Mouse (Mus musculus): ENCODE results near the gene Shc2. TPM values are rescaled to one million over a fixed set of nuclear protein-coding genes. Genes with fewer than 3 reads are reported as not detected.

The Shc2 gene
- polyA plus RNA-seq, 1 experiment from 2014 or later: 0.08 TPM

- no peak for ATAC-seq (ENCODE audit: low read depth)
- H3K27me3 ChIP-seq (ENCODE audit: control insufficient read depth, insufficient read depth, low read depth, low read length): peaks cover 30% of the 10 kb centered on the region
- H3K4me3 ChIP-seq (ENCODE audit: low read depth, low read length): no peak overlapping the region
- H3K9ac ChIP-seq (ENCODE audit: low read depth, low read length): no peak overlapping the region
- H3K4me1 ChIP-seq (ENCODE audit: control insufficient read depth, low read depth, low read length): peaks cover 4% of the 10 kb centered on the region; the same call in 1 of the 2 replicates
- H3K36me3 ChIP-seq (ENCODE audit: control insufficient read depth, insufficient read depth): no peaks in the 10 kb centered on the region
- WGBS (ENCODE audit: insufficient replicate concordance): 57% methylated on average over 3 of the region's 3 CpGs
- no peak overlapping the region for H3K4me2 ChIP-seq (ENCODE audit: low read depth, low read length)
- H3K27ac ChIP-seq (ENCODE audit: low read length): no peak overlapping the region
- H3K9me3 ChIP-seq (replicated peaks; ENCODE audit: control insufficient read depth, low read length): no peaks in the 10 kb centered on the region
Observed at GRCm38 (mm10) chr10:79609276-79609675, 28.4 kb downstream of the Shc2 start.

GRCm38 (mm10) chr10:79607892-79608291 lies 29.8 kb downstream of the Shc2 start:
- ATAC-seq (ENCODE audit: low read depth): no peak
- WGBS (ENCODE audit: insufficient replicate concordance): 25% methylated on average over 2 of the region's 2 CpGs
- H3K9ac ChIP-seq (ENCODE audit: low read depth, low read length): no peak overlapping the region

GRCm38 (mm10) chr10:79606537-79606936 lies 31.2 kb downstream of the Shc2 start:
- H3K4me1 ChIP-seq (ENCODE audit: control insufficient read depth, low read depth, low read length): no peaks in the 10 kb centered on the region
- no peak overlapping the region for H3K27ac ChIP-seq (ENCODE audit: low read length)
- H3K4me3 ChIP-seq (ENCODE audit: low read depth, low read length): no peak overlapping the region
- no peaks in the 10 kb centered on the region for H3K9me3 ChIP-seq (replicated peaks; ENCODE audit: control insufficient read depth, low read length)
- peaks cover 3% of the 10 kb centered on the region for H3K27me3 ChIP-seq (ENCODE audit: control insufficient read depth, insufficient read depth, low read depth, low read length)
- 43% methylated on average over 4 of the region's 4 CpGs for WGBS (ENCODE audit: insufficient replicate concordance)
- H3K36me3 ChIP-seq (ENCODE audit: control insufficient read depth, insufficient read depth): no peaks in the 10 kb centered on the region
- H3K4me2 ChIP-seq (ENCODE audit: low read depth, low read length): no peak overlapping the region
- ATAC-seq (ENCODE audit: low read depth): no peak
- no peak overlapping the region for H3K9ac ChIP-seq (ENCODE audit: low read depth, low read length)

More at GRCm38 (mm10) chr10:79607892-79608291, 29.8 kb downstream of the Shc2 start:
- Histone ChIP-seq H3K27me3 (ENCODE audit: control insufficient read depth, insufficient read depth, low read depth, low read length) (peaks cover 16% of the 10 kb centered on the region), H3K9me3 (replicated peaks; ENCODE audit: control insufficient read depth, low read length) (no peaks in the 10 kb centered on the region), H3K4me3 (ENCODE audit: low read depth, low read length) (no peak overlapping the region), H3K4me1 (ENCODE audit: control insufficient read depth, low read depth, low read length) (no peaks in the 10 kb centered on the region), H3K4me2 (ENCODE audit: low read depth, low read length) (no peak overlapping the region), H3K27ac (ENCODE audit: low read length) (no peak overlapping the region), H3K36me3 (ENCODE audit: control insufficient read depth, insufficient read depth) (no peaks in the 10 kb centered on the region)

GRCm38 (mm10) chr10:79597936-79598230 lies 39.8 kb downstream of the Shc2 start:
- no peak overlapping the region for H3K27ac ChIP-seq (ENCODE audit: low read length)
- no peak overlapping the region for H3K4me2 ChIP-seq (ENCODE audit: low read depth, low read length)
- H3K9ac ChIP-seq (ENCODE audit: low read depth, low read length): no peak overlapping the region
- H3K27me3 ChIP-seq (ENCODE audit: control insufficient read depth, insufficient read depth, low read depth, low read length): no peaks in the 10 kb centered on the region
- no peak overlapping the region for H3K4me3 ChIP-seq (ENCODE audit: low read depth, low read length)
- no peak for ATAC-seq (ENCODE audit: low read depth)
- H3K9me3 ChIP-seq (replicated peaks; ENCODE audit: control insufficient read depth, low read length): no peaks in the 10 kb centered on the region
- no peaks in the 10 kb centered on the region for H3K36me3 ChIP-seq (ENCODE audit: control insufficient read depth, insufficient read depth)
- WGBS (ENCODE audit: insufficient replicate concordance): 59% methylated on average over 4 of the region's 4 CpGs
- H3K4me1 ChIP-seq (ENCODE audit: control insufficient read depth, low read depth, low read length): no peaks in the 10 kb centered on the region; the same call in 1 of the 2 replicates

GRCm38 (mm10) chr10:79597051-79597935 lies 40.4 kb downstream of the Shc2 start:
- 25% methylated on average over 13 of the region's 13 CpGs for WGBS (ENCODE audit: insufficient replicate concordance)
- no peak overlapping the region for H3K4me3 ChIP-seq (ENCODE audit: low read depth, low read length)
- no peak overlapping the region for H3K4me2 ChIP-seq (ENCODE audit: low read depth, low read length)
- H3K27ac ChIP-seq (ENCODE audit: low read length): no peak overlapping the region
- no peaks in the 10 kb centered on the region; the same call in 1 of the 2 replicates for H3K4me1 ChIP-seq (ENCODE audit: control insufficient read depth, low read depth, low read length)
- no peak for ATAC-seq (ENCODE audit: low read depth)
- no peak overlapping the region for H3K9ac ChIP-seq (ENCODE audit: low read depth, low read length)
- H3K9me3 ChIP-seq (replicated peaks; ENCODE audit: control insufficient read depth, low read length): no peaks in the 10 kb centered on the region
- H3K36me3 ChIP-seq (ENCODE audit: control insufficient read depth, insufficient read depth): no peaks in the 10 kb centered on the region
- H3K27me3 ChIP-seq (ENCODE audit: control insufficient read depth, insufficient read depth, low read depth, low read length): no peaks in the 10 kb centered on the region

- H3K36me3 ChIP-seq (ENCODE audit: control insufficient read depth, insufficient read depth): no peaks in the 10 kb centered on the region
- no peak overlapping the region for H3K4me2 ChIP-seq (ENCODE audit: low read depth, low read length)
- H3K4me3 ChIP-seq (ENCODE audit: low read depth, low read length): no peak overlapping the region
- H3K9ac ChIP-seq (ENCODE audit: low read depth, low read length): no peak overlapping the region
- no peaks in the 10 kb centered on the region for H3K27me3 ChIP-seq (ENCODE audit: control insufficient read depth, insufficient read depth, low read depth, low read length)
- H3K9me3 ChIP-seq (replicated peaks; ENCODE audit: control insufficient read depth, low read length): no peaks in the 10 kb centered on the region
- ATAC-seq (ENCODE audit: low read depth): peak; percentile 63; the same call in 1 of the 2 replicates
- no peaks in the 10 kb centered on the region; the same call in 1 of the 2 replicates for H3K4me1 ChIP-seq (ENCODE audit: control insufficient read depth, low read depth, low read length)
- WGBS (ENCODE audit: insufficient replicate concordance): 44% methylated on average over 8 of the region's 8 CpGs
- no peak overlapping the region for H3K27ac ChIP-seq (ENCODE audit: low read length)
Observed at GRCm38 (mm10) chr10:79595590-79595929, 42.2 kb downstream of the Shc2 start.

GRCm38 (mm10) chr10:79594872-79595589 lies 42.7 kb downstream of the Shc2 start:
- Histone ChIP-seq H3K4me2 (ENCODE audit: low read depth, low read length) (no peak overlapping the region), H3K9ac (ENCODE audit: low read depth, low read length) (no peak overlapping the region), H3K4me1 (ENCODE audit: control insufficient read depth, low read depth, low read length) (no peaks in the 10 kb centered on the region; the same call in 1 of the 2 replicates), H3K27me3 (ENCODE audit: control insufficient read depth, insufficient read depth, low read depth, low read length) (no peaks in the 10 kb centered on the region), H3K27ac (ENCODE audit: low read length) (no peak overlapping the region), H3K36me3 (ENCODE audit: control insufficient read depth, insufficient read depth) (no peaks in the 10 kb centered on the region), H3K9me3 (replicated peaks; ENCODE audit: control insufficient read depth, low read length) (no peaks in the 10 kb centered on the region), H3K4me3 (ENCODE audit: low read depth, low read length) (no peak overlapping the region)
- peak; percentile 53; the same call in 1 of the 2 replicates for ATAC-seq (ENCODE audit: low read depth)
- WGBS (ENCODE audit: insufficient replicate concordance): 15% methylated on average over 17 of the region's 17 CpGs

- 24% methylated on average over 6 of the region's 6 CpGs for WGBS (ENCODE audit: insufficient replicate concordance)
- no peak overlapping the region for H3K4me3 ChIP-seq (ENCODE audit: low read depth, low read length)
- H3K27ac ChIP-seq (ENCODE audit: low read length): no peak overlapping the region
- H3K9ac ChIP-seq (ENCODE audit: low read depth, low read length): no peak overlapping the region
- H3K4me1 ChIP-seq (ENCODE audit: control insufficient read depth, low read depth, low read length): no peaks in the 10 kb centered on the region; the same call in 1 of the 2 replicates
- no peak for ATAC-seq (ENCODE audit: low read depth)
- H3K36me3 ChIP-seq (ENCODE audit: control insufficient read depth, insufficient read depth): no peaks in the 10 kb centered on the region
- no peaks in the 10 kb centered on the region for H3K27me3 ChIP-seq (ENCODE audit: control insufficient read depth, insufficient read depth, low read depth, low read length)
- no peaks in the 10 kb centered on the region for H3K9me3 ChIP-seq (replicated peaks; ENCODE audit: control insufficient read depth, low read length)
- no peak overlapping the region for H3K4me2 ChIP-seq (ENCODE audit: low read depth, low read length)
Observed at GRCm38 (mm10) chr10:79594111-79594510, 43.6 kb downstream of the Shc2 start.

- no peaks in the 10 kb centered on the region for H3K36me3 ChIP-seq (ENCODE audit: control insufficient read depth, insufficient read depth)
- no peak overlapping the region for H3K27ac ChIP-seq (ENCODE audit: low read length)
- ATAC-seq (ENCODE audit: low read depth): no peak
- H3K27me3 ChIP-seq (ENCODE audit: control insufficient read depth, insufficient read depth, low read depth, low read length): no peaks in the 10 kb centered on the region
- H3K9me3 ChIP-seq (replicated peaks; ENCODE audit: control insufficient read depth, low read length): no peaks in the 10 kb centered on the region
- no peak overlapping the region for H3K9ac ChIP-seq (ENCODE audit: low read depth, low read length)
- no peak overlapping the region for H3K4me3 ChIP-seq (ENCODE audit: low read depth, low read length)
- H3K4me2 ChIP-seq (ENCODE audit: low read depth, low read length): no peak overlapping the region
- WGBS (ENCODE audit: insufficient replicate concordance): 56% methylated on average over 1 of the region's 1 CpGs
- H3K4me1 ChIP-seq (ENCODE audit: control insufficient read depth, low read depth, low read length): no peaks in the 10 kb centered on the region; the same call in 1 of the 2 replicates
Observed at GRCm38 (mm10) chr10:79590702-79591101, 47.0 kb downstream of the Shc2 start.
